Mouse (Mus musculus): ENCODE measurements around the gene Tomm5. TPM values are rescaled to one million over a fixed set of nuclear protein-coding genes. Genes with fewer than 3 reads are reported as not detected.

Tomm5 gene
- total and polyA plus RNA-seq, 3 experiments, result 313 to 845 (median 321) TPM

DNA sequence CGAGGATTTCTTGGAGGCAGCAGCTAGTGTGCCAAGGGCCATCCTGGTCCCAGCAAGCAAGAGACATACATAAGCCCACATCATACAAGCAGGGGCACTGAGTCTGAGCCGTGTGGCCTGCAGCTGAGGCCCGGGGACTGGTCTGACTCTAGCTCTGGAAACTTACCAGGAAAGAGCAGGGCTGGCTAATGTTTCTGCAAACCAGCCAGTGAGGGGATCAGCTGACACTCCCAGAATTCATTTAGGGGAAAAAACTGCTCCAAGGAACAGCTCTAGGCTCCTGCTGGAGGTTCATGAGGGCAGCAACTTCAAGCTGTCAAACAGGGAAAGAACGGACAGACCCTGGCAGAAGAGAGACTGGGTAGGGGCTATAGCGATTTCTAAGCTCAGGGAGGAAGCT lies 33.9 kb upstream of the Tomm5 start:
- no peak for TF ChIP-seq IRF4 (IDR thresholded peaks at IDR 0.05; ENCODE audit: low read depth, low read length)
- TF ChIP-seq POLR2A (IDR thresholded peaks at IDR 0.05; ENCODE audit: low read depth, low read length), result no peak
- TF ChIP-seq E2F4 (IDR thresholded peaks at IDR 0.05; ENCODE audit: insufficient replicate concordance, low read depth, low read length), result no peak
- TF ChIP-seq MAX (IDR thresholded peaks at IDR 0.05; ENCODE audit: low read length), result no peak
- no peak for TF ChIP-seq MEF2A (IDR thresholded peaks at IDR 0.05; ENCODE audit: borderline replicate concordance, low read depth, low read length)
- no peak for TF ChIP-seq ZC3H11A (IDR thresholded peaks at IDR 0.05; ENCODE audit: low read depth, low read length)
- TF ChIP-seq BHLHE40 (IDR thresholded peaks at IDR 0.05; ENCODE audit: low read depth, low read length), result no peak
- TF ChIP-seq MAFK (IDR thresholded peaks at IDR 0.05; ENCODE audit: insufficient replicate concordance, low read length), result no peak
- no peak for TF ChIP-seq JUND (conservative IDR thresholded peaks at IDR 0.05; ENCODE audit: low read depth, low read length)
- in situ Hi-C loops (cut with MboI; ENCODE audit: low pct_ligation_motif_present, low pct_unique_long_range_greater_than_20kb, low sequenced_read_pairs) (no loop called here), dilution Hi-C loops (cut with MboI; ENCODE audit: extremely low pct_ligation_motif_present, extremely low pct_unique_long_range_greater_than_20kb, low sequenced_read_pairs) (no loop called here)
- H3K4me1 ChIP-seq (ENCODE audit: control insufficient read depth in 1 of 2, insufficient read depth in 2 of 2), result peaks cover 0 to 16% of the 10 kb centered on the region in 2 experiments; a peak in 3 of 4 replicates
- H3K27ac ChIP-seq (ENCODE audit: insufficient read depth, low read depth), result no peak overlapping the region
- no peaks in the 10 kb centered on the region for H3K36me3 ChIP-seq (replicated peaks in 1 of 2; ENCODE audit: control insufficient read depth in 1 of 2, insufficient read depth in 1 of 2, low read length in 1 of 2)
- H3K27me3 ChIP-seq (replicated peaks), result no peaks in the 10 kb centered on the region
- H3K79me2 ChIP-seq (replicated peaks; ENCODE audit: control insufficient read depth, extremely low read depth, insufficient read depth, poor library complexity, severe bottlenecking), result no peaks in the 10 kb centered on the region
- no peak overlapping the region for H3K4me3 ChIP-seq (replicated peaks in 1 of 3; ENCODE audit: low read depth in 2 of 3, low read length in 2 of 3, poor library complexity in 1 of 3)
- H3K9me3 ChIP-seq (replicated peaks; ENCODE audit: low read length), result no peaks in the 10 kb centered on the region
- no peak overlapping the region for H3K4me2 ChIP-seq (ENCODE audit: insufficient read depth, low read depth, poor library complexity, severe bottlenecking)
- DNase-seq (ENCODE audit: extremely low read depth), result no peak
- H3K9ac ChIP-seq (ENCODE audit: insufficient read depth, low read depth), result no peak overlapping the region

DNA sequence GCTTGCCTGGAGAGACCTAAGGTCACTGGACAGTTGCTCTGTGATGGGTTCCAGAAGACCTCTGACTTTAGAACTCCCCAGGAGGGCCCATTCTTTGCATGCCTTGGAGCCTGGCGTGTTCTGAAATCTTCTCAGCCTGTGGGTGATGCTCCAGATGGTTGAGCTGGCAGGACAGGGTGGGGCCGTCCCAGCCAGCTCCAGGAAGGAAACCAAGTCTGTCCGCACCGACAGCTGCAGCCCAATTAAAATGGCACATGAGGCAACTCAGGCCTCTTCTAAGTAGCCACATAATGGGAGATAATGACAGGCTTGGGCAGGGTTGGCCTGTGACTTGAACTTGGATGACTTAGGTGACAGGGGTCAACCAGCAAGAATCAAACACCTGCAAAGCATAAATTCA lies 29.7 kb upstream of the Tomm5 start:
- peaks cover 0 to 19% of the 10 kb centered on the region in 2 experiments; a peak in 2 of 4 replicates for H3K4me1 ChIP-seq (ENCODE audit: control insufficient read depth in 1 of 2, insufficient read depth in 2 of 2)
- in situ Hi-C loops (cut with MboI; ENCODE audit: low pct_ligation_motif_present, low pct_unique_long_range_greater_than_20kb, low sequenced_read_pairs), result no loop called here
- no peak overlapping the region for H3K27ac ChIP-seq (ENCODE audit: insufficient read depth, low read depth)
- H3K36me3 ChIP-seq (replicated peaks in 1 of 2; ENCODE audit: control insufficient read depth in 1 of 2, insufficient read depth in 1 of 2, low read length in 1 of 2), result no peaks in the 10 kb centered on the region
- TF ChIP-seq BHLHE40 (IDR thresholded peaks at IDR 0.05; ENCODE audit: low read depth, low read length) (peak; percentile 41), MYC (IDR thresholded peaks at IDR 0.05; ENCODE audit: low read depth, low read length) (no peak)
- no peak overlapping the region for H3K9ac ChIP-seq (ENCODE audit: insufficient read depth, low read depth)
- DNase-seq (ENCODE audit: extremely low read depth), result peak; percentile 49
- no peaks in the 10 kb centered on the region for H3K27me3 ChIP-seq (replicated peaks)
- H3K79me2 ChIP-seq (replicated peaks; ENCODE audit: control insufficient read depth, extremely low read depth, insufficient read depth, poor library complexity, severe bottlenecking), result no peaks in the 10 kb centered on the region
- H3K4me2 ChIP-seq (ENCODE audit: insufficient read depth, low read depth, poor library complexity, severe bottlenecking), result no peak overlapping the region
- no peak overlapping the region for H3K4me3 ChIP-seq (replicated peaks in 1 of 3; ENCODE audit: low read depth in 2 of 3, low read length in 2 of 3, poor library complexity in 1 of 3)
- H3K9me3 ChIP-seq (replicated peaks; ENCODE audit: low read length), result no peaks in the 10 kb centered on the region
- dilution Hi-C loops (cut with MboI; ENCODE audit: extremely low pct_ligation_motif_present, extremely low pct_unique_long_range_greater_than_20kb, low sequenced_read_pairs), result no loop called here

DNA sequence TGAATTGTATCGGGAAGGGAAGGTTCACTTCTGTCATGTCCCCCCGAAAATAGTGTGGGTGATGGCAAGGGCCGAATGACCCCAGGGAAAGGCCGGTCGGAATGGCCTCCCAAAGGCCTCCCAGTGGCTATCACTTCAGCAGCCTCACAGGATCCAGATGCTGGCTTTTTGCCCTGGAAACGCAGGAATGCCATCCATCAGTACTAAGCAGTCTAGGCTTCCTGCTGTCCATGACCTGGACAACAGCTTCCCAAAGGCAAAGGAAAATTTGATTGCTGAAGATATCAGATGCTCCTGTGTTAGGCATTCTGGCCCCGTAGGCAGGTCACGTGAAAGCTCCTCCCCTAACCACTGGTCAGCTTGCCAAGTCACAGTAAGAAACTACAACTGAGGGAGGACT lies 26.6 kb upstream of the Tomm5 start:
- H3K27me3 ChIP-seq (replicated peaks), result peaks cover 6% of the 10 kb centered on the region
- in situ Hi-C loops (cut with MboI; ENCODE audit: low pct_ligation_motif_present, low pct_unique_long_range_greater_than_20kb, low sequenced_read_pairs) (no loop called here), dilution Hi-C loops (cut with MboI; ENCODE audit: extremely low pct_ligation_motif_present, extremely low pct_unique_long_range_greater_than_20kb, low sequenced_read_pairs) (no loop called here)
- DNase-seq (ENCODE audit: extremely low read depth), result no peak
- TF ChIP-seq BHLHE40 (IDR thresholded peaks at IDR 0.05; ENCODE audit: low read depth, low read length) (0 out of 2 replicates have a peak, but pooled peaks have one; percentile 12), CHD2 (IDR thresholded peaks at IDR 0.05; ENCODE audit: low read length) (no peak)
- H3K9me3 ChIP-seq (replicated peaks; ENCODE audit: low read length), result no peaks in the 10 kb centered on the region
- no peaks in the 10 kb centered on the region for H3K79me2 ChIP-seq (replicated peaks; ENCODE audit: control insufficient read depth, extremely low read depth, insufficient read depth, poor library complexity, severe bottlenecking)
- H3K4me3 ChIP-seq (replicated peaks in 1 of 3; ENCODE audit: low read depth in 2 of 3, low read length in 2 of 3, poor library complexity in 1 of 3), result no peak overlapping the region
- H3K27ac ChIP-seq (ENCODE audit: insufficient read depth, low read depth), result no peak overlapping the region
- H3K4me2 ChIP-seq (ENCODE audit: insufficient read depth, low read depth, poor library complexity, severe bottlenecking), result no peak overlapping the region
- peaks cover 0 to 19% of the 10 kb centered on the region in 2 experiments; a peak in 2 of 4 replicates for H3K4me1 ChIP-seq (ENCODE audit: control insufficient read depth in 1 of 2, insufficient read depth in 2 of 2)
- no peak overlapping the region for H3K9ac ChIP-seq (ENCODE audit: insufficient read depth, low read depth)
- no peaks in the 10 kb centered on the region for H3K36me3 ChIP-seq (replicated peaks in 1 of 2; ENCODE audit: control insufficient read depth in 1 of 2, insufficient read depth in 1 of 2, low read length in 1 of 2)

Measured in CH12.LX (cell line).